Mouse (Mus musculus): ENCODE measurements around the gene Vmn2r37. TPM values are rescaled to one million over a fixed set of nuclear protein-coding genes. Genes with fewer than 3 reads are reported as not detected.
"Not testable (repeated sequence)": the region's sequence is repeated elsewhere in the genome, so short reads cannot be mapped to it uniquely, and the experiment has no call there.

The Vmn2r37 gene
- not detected in 2 replicates for total RNA-seq (2014; rRNA removed)
- polyA plus RNA-seq (2015; fragmentation: Nextera tagmentation; extraction: Ambion mirVana), result not detected in 2 replicates

- H3K27me3 ChIP-seq (ENCODE audit: insufficient read depth, low read length); H3K4me2 ChIP-seq (ENCODE audit: low read depth, low read length, poor library complexity, severe bottlenecking): not testable (repeated sequence)
- WGBS, result 40% methylated on average over 1 of the region's 2 CpGs
Measured at GRCm38 (mm10) chr7:9223553-9223952, at the start of gene Vmn2r37. Gene Vmn2r37, minus strand, starts transcription at chr7:9223653.

More at GRCm38 (mm10) chr7:9223553-9223952, at the start of gene Vmn2r37:
- not testable (repeated sequence) for DNase-seq (ENCODE audit: low spot score); ATAC-seq (ENCODE audit: low FRiP score); H3K4me1 ChIP-seq (ENCODE audit: insufficient read depth, low read length); H3K36me3 ChIP-seq (ENCODE audit: insufficient read depth, low read length); H3K27ac ChIP-seq (ENCODE audit: low read depth, low read length); H3K9ac ChIP-seq (replicated peaks; ENCODE audit: low read length, poor library complexity, severe bottlenecking); H3K9me3 ChIP-seq (ENCODE audit: low read length); H3K4me3 ChIP-seq (ENCODE audit: low read depth, low read length)

Other genes starting within 250 kb of the Vmn2r37 start
- gene Vmn2r39, start 192.9 kb downstream of the Vmn2r37 start, total RNA-seq (2014; rRNA removed), result not detected in 2 replicates
- gene Vmn2r39, start 192.9 kb downstream of the Vmn2r37 start, polyA plus RNA-seq (2015; fragmentation: Nextera tagmentation; extraction: Ambion mirVana), result not detected in 2 replicates
- gene Vmn2r38, start 125.8 kb downstream of the Vmn2r37 start, total RNA-seq (2014; rRNA removed), result not detected in 2 replicates
- not detected in 2 replicates for gene Vmn2r38, start 125.8 kb downstream of the Vmn2r37 start, polyA plus RNA-seq (2015; fragmentation: Nextera tagmentation; extraction: Ambion mirVana)

All from midbrain, postnatal 0 days (tissue).